In the genomic region with DNA sequence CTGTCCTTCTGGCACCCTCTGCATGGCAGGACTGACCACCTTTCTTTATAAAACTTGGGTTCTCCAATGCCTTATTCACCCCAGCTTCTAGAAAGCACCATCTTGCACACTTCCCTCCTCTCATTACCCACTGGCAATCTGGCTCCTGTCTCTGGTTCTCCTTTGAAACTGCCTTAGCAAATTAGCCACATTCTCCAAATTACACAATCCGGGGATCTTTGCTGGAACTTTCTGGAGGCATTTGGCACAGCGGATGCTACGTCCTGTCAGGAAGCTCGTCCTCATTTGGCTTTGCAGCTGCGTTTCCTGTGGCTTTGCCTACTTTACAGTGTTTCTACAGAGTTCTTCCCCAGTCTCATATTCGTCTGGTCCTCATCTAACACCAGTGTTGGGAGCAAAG, we compare ENCODE assay signal across 13 mouse cellular contexts. TPM values are rescaled to one million over a fixed set of nuclear protein-coding genes. Genes with fewer than 3 reads are reported as not detected.
A peak's percentile ranks its signal among the peaks of the same experiment; 100 is the strongest.
DNase-seq lines count a peak whose midpoint lies in the region; ATAC-seq and TF ChIP-seq lines count a peak whose summit lies in the region.
"Had no signal": no experiment of that assay in that cellular context is flagged by ENCODE, and none has a peak within 500 bp of the region (broad histone marks: within the 10 kb centered on the region; RNA-seq: fewer than 3 reads in every experiment).

No protein-coding gene starts in this region.

- DNase-seq in gastrocnemius, postnatal 14 days, result peak; percentile 25
- DNase-seq in gastrocnemius, postnatal 4 days (ENCODE audit: low spot score in 2 of 2), result no peak
- DNase-seq in spleen, adult 2 months (ENCODE audit: low read depth in 1 of 2, low spot score in 2 of 2), result no peak
- no peak for DNase-seq in spleen, postnatal 10 days (ENCODE audit: low spot score in 2 of 2)
- peak; percentile 56 for DNase-seq in kidney, postnatal 14 days
- DNase-seq in skeletal muscle tissue, adult 2 months (ENCODE audit: low read depth, low spot score), result peak; percentile 47
- DNase-seq in adrenal gland, adult (ENCODE audit: inconsistent age in 2 of 2, low spot score in 1 of 2), result no peak
- DNase-seq: cerebellum, adult 18-20 months; left cerebral cortex, postnatal 4 days; right cerebral cortex, postnatal 25 days had no signal

- no peaks in the 10 kb centered on the region for H3K36me3 ChIP-seq in spleen, adult 2 months (ENCODE audit: control insufficient read depth, insufficient read depth, low read length)
- H3K36me3 ChIP-seq in midbrain, embryonic 13.5 days, result no peaks in the 10 kb centered on the region

- H3K27me3 ChIP-seq in spleen, adult 2 months (ENCODE audit: control insufficient read depth, insufficient read depth, low read length), result no peaks in the 10 kb centered on the region
- peaks cover 9% of the 10 kb centered on the region for H3K27me3 ChIP-seq in midbrain, embryonic 13.5 days

- no peak overlapping the region for H3K4me2 ChIP-seq in midbrain, embryonic 13.5 days (replicated peaks)

- ATAC-seq in midbrain, embryonic 13.5 days, result no peak
- ATAC-seq: activated CD4-positive, CD25-positive, alpha-beta regulatory T cell, adult 4 months had no signal

- 11% methylated on average over 6 of the region's 6 CpGs for WGBS in spleen, adult 2 months
- WGBS in midbrain, embryonic 13.5 days, result 89% methylated on average over 6 of the region's 6 CpGs

- intact Hi-C loops in gastrocnemius, postnatal 14 days (cut with DNase I; ENCODE audit: low total_unique reads), result no loop called here

- H3K9me3 ChIP-seq in midbrain, embryonic 13.5 days, result no peaks in the 10 kb centered on the region

- no peak for TF ChIP-seq POLR2A in spleen, adult 2 months (IDR thresholded peaks at IDR 0.05; ENCODE audit: low read depth, low read length)

- peak overlapping the region; percentile 55 for H3K27ac ChIP-seq in spleen, adult 2 months (ENCODE audit: insufficient read depth, low read length)
- H3K27ac ChIP-seq in midbrain, embryonic 13.5 days, result no peak overlapping the region
- H3K27ac ChIP-seq: stomach, postnatal 0 days had no signal

- H3K9ac ChIP-seq in midbrain, embryonic 13.5 days (replicated peaks), result no peak overlapping the region

- no peak for TF ChIP-seq CTCF in spleen, adult 2 months (IDR thresholded peaks at IDR 0.05; ENCODE audit: extremely low read depth, insufficient read depth, insufficient read length, insufficient replicate concordance)

- H3K4me3 ChIP-seq in spleen, adult 2 months (ENCODE audit: extremely low read depth, insufficient read depth, insufficient read length), result no peak overlapping the region
- no peak overlapping the region for H3K4me3 ChIP-seq in midbrain, embryonic 13.5 days (replicated peaks)

- H3K4me1 ChIP-seq in spleen, adult 2 months (ENCODE audit: control insufficient read depth, insufficient read depth, insufficient read length), result peaks cover 6% of the 10 kb centered on the region; the same call in 1 of the 2 replicates
- no peaks in the 10 kb centered on the region for H3K4me1 ChIP-seq in midbrain, embryonic 13.5 days (replicated peaks)

RNA-seq across cellular contexts. Expression of a gene that starts 6.7 kb away (rescaled TPM):
- total RNA-seq in gastrocnemius, postnatal 14 days (2021), result 1 to 10 TPM; 6.2 to 7.1 TPM
- 10 to 100 TPM; 12.0 to 14.5 TPM for total RNA-seq in gastrocnemius, postnatal 4 days (2021)
- polyA plus RNA-seq in spleen, adult 2 months (2012; rRNA removed), result 18.7 and 20.6 TPM in 2 replicates
- polyA plus RNA-seq in midbrain, embryonic 13.5 days (2015; fragmentation: Nextera tagmentation; extraction: Ambion mirVana), result 19.8 and 22.7 TPM in 2 replicates

Comparison
In these comparisons a context has a peak if more than half of its experiments do, and no peak if none do; other contexts are left out.
1. DNase-seq: peak in gastrocnemius, postnatal 14 days (single experiment), kidney, postnatal 14 days (single experiment) and skeletal muscle tissue, adult 2 months (single experiment); none in gastrocnemius, postnatal 4 days (0 of 2), spleen, adult 2 months (0 of 2), spleen, postnatal 10 days (0 of 2) and adrenal gland, adult (0 of 2).